Comparison of ENCODE assay signal across 7 mouse cellular contexts in genomic region chr1:72535725-72536571, GRCm38 (mm10). TPM values are rescaled to one million over a fixed set of nuclear protein-coding genes. Genes with fewer than 3 reads are reported as not detected.
DNase-seq lines count a peak whose midpoint lies in the region; ATAC-seq and TF ChIP-seq lines count a peak whose summit lies in the region.

No protein-coding gene starts in this region.

- no peak for TF ChIP-seq POLR2A in cortical plate, adult 2 months (IDR thresholded peaks at IDR 0.05; ENCODE audit: extremely low read depth, insufficient read depth, low read length)
- TF ChIP-seq POLR2A in limb, embryonic 14.5 days (IDR thresholded peaks at IDR 0.05; ENCODE audit: borderline replicate concordance, extremely low read depth, insufficient read depth, insufficient read length) = no peak

- no peak overlapping the region for H3K9ac ChIP-seq in lung, embryonic 15.5 days
- H3K9ac ChIP-seq in hindbrain, embryonic 13.5 days = peak overlapping the region; percentile 94
- H3K9ac ChIP-seq in limb, embryonic 14.5 days (ENCODE audit: low read depth, low read length, severe bottlenecking) = no peak overlapping the region
- H3K9ac ChIP-seq in stomach, embryonic 14.5 days (replicated peaks; ENCODE audit: low read depth, low read length) = no peak overlapping the region

- no peak for TF ChIP-seq CTCF in cortical plate, adult 2 months (IDR thresholded peaks at IDR 0.05; ENCODE audit: extremely low read depth, insufficient read depth, low read length)

- peaks cover 40% of the 10 kb centered on the region for H3K27me3 ChIP-seq in lung, embryonic 15.5 days
- peaks cover 7% of the 10 kb centered on the region; the same call in 1 of the 2 replicates for H3K27me3 ChIP-seq in hindbrain, embryonic 13.5 days
- H3K27me3 ChIP-seq in limb, embryonic 14.5 days (ENCODE audit: control insufficient read depth, insufficient read depth, low read length) = peaks cover 23% of the 10 kb centered on the region
- H3K27me3 ChIP-seq in stomach, embryonic 14.5 days (ENCODE audit: control insufficient read depth, insufficient read depth, low read length) = peaks cover 7% of the 10 kb centered on the region

- no peak overlapping the region for H3K27ac ChIP-seq in lung, embryonic 15.5 days
- H3K27ac ChIP-seq in cortical plate, adult 2 months (ENCODE audit: insufficient read depth, low read length) = no peak overlapping the region
- H3K27ac ChIP-seq in hindbrain, embryonic 13.5 days = peak overlapping the region; percentile 92
- H3K27ac ChIP-seq in limb, embryonic 14.5 days (replicated peaks; ENCODE audit: low read depth, low read length) = no peak overlapping the region
- H3K27ac ChIP-seq in stomach, embryonic 14.5 days (ENCODE audit: low read length) = no peak overlapping the region

- 3% methylated on average over 36 of the region's 36 CpGs for WGBS in lung, embryonic 15.5 days
- 1% methylated on average over 36 of the region's 36 CpGs for WGBS in hindbrain, embryonic 13.5 days
- 2% methylated on average over 33 of the region's 36 CpGs for WGBS in limb, embryonic 14.5 days
- 2% methylated on average over 36 of the region's 36 CpGs for WGBS in stomach, embryonic 14.5 days

- no peak for DNase-seq in lung, adult 18-20 months
- DNase-seq in limb, embryonic 14.5 days (ENCODE audit: low spot score) = no peak
- DNase-seq in B cell, adult 2 months = no peak

- no peaks in the 10 kb centered on the region for H3K36me3 ChIP-seq in lung, embryonic 15.5 days
- no peaks in the 10 kb centered on the region for H3K36me3 ChIP-seq in hindbrain, embryonic 13.5 days
- no peaks in the 10 kb centered on the region for H3K36me3 ChIP-seq in limb, embryonic 14.5 days (ENCODE audit: control insufficient read depth, insufficient read depth, low read length)
- H3K36me3 ChIP-seq in stomach, embryonic 14.5 days (ENCODE audit: control insufficient read depth, insufficient read depth, low read length) = no peaks in the 10 kb centered on the region

- H3K4me1 ChIP-seq in lung, embryonic 15.5 days = peaks cover 10% of the 10 kb centered on the region
- H3K4me1 ChIP-seq in cortical plate, adult 2 months (ENCODE audit: control insufficient read depth, insufficient read depth, low read length) = peaks cover 1% of the 10 kb centered on the region; the same call in 1 of the 2 replicates
- peaks cover 62% of the 10 kb centered on the region for H3K4me1 ChIP-seq in hindbrain, embryonic 13.5 days (replicated peaks)
- H3K4me1 ChIP-seq in limb, embryonic 14.5 days (ENCODE audit: control insufficient read depth, insufficient read depth, low read length) = peaks cover 10% of the 10 kb centered on the region
- H3K4me1 ChIP-seq in stomach, embryonic 14.5 days (ENCODE audit: control insufficient read depth, insufficient read depth, low read length) = no peaks in the 10 kb centered on the region; the same call in 1 of the 2 replicates

- H3K4me2 ChIP-seq in lung, embryonic 15.5 days = peak overlapping the region; percentile 60
- H3K4me2 ChIP-seq in hindbrain, embryonic 13.5 days = peak overlapping the region; percentile 80
- peak overlapping the region; percentile 57 for H3K4me2 ChIP-seq in limb, embryonic 14.5 days (replicated peaks; ENCODE audit: low read depth, low read length, severe bottlenecking)
- peak overlapping the region; percentile 55 for H3K4me2 ChIP-seq in stomach, embryonic 14.5 days (replicated peaks; ENCODE audit: low read depth, low read length)

- H3K4me3 ChIP-seq in lung, embryonic 15.5 days = peak overlapping the region; percentile 29
- peak overlapping the region; percentile 83 for H3K4me3 ChIP-seq in cortical plate, adult 2 months (ENCODE audit: insufficient read depth, low read length)
- H3K4me3 ChIP-seq in hindbrain, embryonic 13.5 days = peak overlapping the region; percentile 65
- H3K4me3 ChIP-seq in limb, embryonic 14.5 days (replicated peaks; ENCODE audit: low read length) = peak overlapping the region; percentile 25
- H3K4me3 ChIP-seq in stomach, embryonic 14.5 days (ENCODE audit: low read depth, low read length) = peak overlapping the region; percentile 26

- H3K9me3 ChIP-seq in lung, embryonic 15.5 days = no peaks in the 10 kb centered on the region
- H3K9me3 ChIP-seq in hindbrain, embryonic 13.5 days = no peaks in the 10 kb centered on the region
- H3K9me3 ChIP-seq in limb, embryonic 14.5 days (ENCODE audit: control insufficient read depth, low read length) = no peaks in the 10 kb centered on the region
- H3K9me3 ChIP-seq in stomach, embryonic 14.5 days (ENCODE audit: control insufficient read depth, low read depth, low read length) = no peaks in the 10 kb centered on the region

- peak; percentile 48 for ATAC-seq in lung, embryonic 15.5 days (ENCODE audit: borderline replicate concordance, extremely low read depth, low FRiP score, low TSS enrichment)
- ATAC-seq in hindbrain, embryonic 13.5 days (ENCODE audit: low FRiP score) = peak; percentile 73
- ATAC-seq in limb, embryonic 14.5 days (ENCODE audit: low FRiP score, low read depth) = no peak
- peak; percentile 30; the same call in 1 of the 2 replicates for ATAC-seq in stomach, embryonic 14.5 days (ENCODE audit: insufficient number of reproducible peaks, insufficient read depth, low FRiP score, low read depth)

RNA-seq across cellular contexts. Expression of gene March4, which starts 0.8 kb away (rescaled TPM):
- 0.05 and 0.06 TPM in 2 replicates for polyA plus RNA-seq in lung, embryonic 15.5 days (2015; fragmentation: Nextera tagmentation; extraction: Ambion mirVana)
- polyA plus RNA-seq in cortical plate, adult 2 months (2012; rRNA removed) = 5.4 and 5.7 TPM in 2 replicates
- 5.6 and 6.5 TPM in 2 replicates for polyA plus RNA-seq in hindbrain, embryonic 13.5 days (2015; fragmentation: Nextera tagmentation; extraction: Ambion mirVana)
- 0.05 and 0.06 TPM in 2 replicates for polyA plus RNA-seq in limb, embryonic 14.5 days (2012; rRNA removed)
- not detected in 2 replicates for polyA plus RNA-seq in limb, embryonic 14.5 days (2014; fragmentation: Nextera tagmentation; extraction: Ambion mirVana)
- 0.10 and 0.13 TPM in 2 replicates for polyA plus RNA-seq in stomach, embryonic 14.5 days (2014; fragmentation: Nextera tagmentation; extraction: Ambion mirVana)

RNA-seq across cellular contexts. Expression of gene Smarcal1, which starts 47.1 kb away (rescaled TPM):
- polyA plus RNA-seq in lung, embryonic 15.5 days (2015; fragmentation: Nextera tagmentation; extraction: Ambion mirVana) = 21.8 and 26.7 TPM in 2 replicates
- polyA plus RNA-seq in cortical plate, adult 2 months (2012; rRNA removed) = 39.9 and 40.0 TPM in 2 replicates
- 24.7 and 25.4 TPM in 2 replicates for polyA plus RNA-seq in hindbrain, embryonic 13.5 days (2015; fragmentation: Nextera tagmentation; extraction: Ambion mirVana)
- polyA plus RNA-seq in limb, embryonic 14.5 days (2012; rRNA removed) = 36.8 and 42.9 TPM in 2 replicates
- polyA plus RNA-seq in limb, embryonic 14.5 days (2014; fragmentation: Nextera tagmentation; extraction: Ambion mirVana) = 22.1 and 28.1 TPM in 2 replicates
- 24.3 and 29.2 TPM in 2 replicates for polyA plus RNA-seq in stomach, embryonic 14.5 days (2014; fragmentation: Nextera tagmentation; extraction: Ambion mirVana)

Comparison
In these comparisons a context has a peak if more than half of its experiments do, and no peak if none do; other contexts are left out.
1. H3K4me3 ChIP-seq: peak in every context shown above with its lines; median percentile 83 in cortical plate, adult 2 months; 65 in hindbrain, embryonic 13.5 days; 29 in lung, embryonic 15.5 days; 26 in stomach, embryonic 14.5 days; 25 in limb, embryonic 14.5 days.